26 mouse cellular contexts compared by ENCODE assay signal in the genomic region with DNA sequence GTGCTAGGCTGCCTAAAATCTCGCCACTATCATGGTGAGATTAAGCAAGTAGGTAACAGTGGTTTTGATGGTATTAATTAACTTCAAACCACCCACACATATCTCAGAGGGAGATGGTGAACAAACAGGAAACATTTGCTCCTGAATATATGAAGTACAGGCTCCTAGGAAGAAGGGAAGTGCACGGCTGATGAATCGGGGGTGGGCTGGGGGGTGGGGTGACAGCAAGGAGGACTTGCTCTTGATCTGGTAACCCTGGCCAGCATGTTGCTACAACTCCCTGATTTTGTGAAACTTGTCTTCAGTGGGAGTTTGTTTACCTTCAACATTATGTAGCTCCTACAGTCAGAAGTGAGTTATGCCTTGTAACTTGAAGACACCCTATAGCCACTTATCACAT.
"Had no signal": no experiment of that assay in that cellular context is flagged by ENCODE, and none has a peak within 500 bp of the region (broad histone marks: within the 10 kb centered on the region; RNA-seq: fewer than 3 reads in every experiment).

No protein-coding gene starts in this region.

- H3K9ac ChIP-seq: heart, embryonic 13.5 days; heart, embryonic 15.5 days; hindbrain, embryonic 12.5 days; hindbrain, embryonic 14.5 days; intestine, embryonic 15.5 days; limb, embryonic 13.5 days; limb, embryonic 15.5 days; liver, embryonic 12.5 days; liver, embryonic 14.5 days had no signal

- H3K36me3 ChIP-seq: heart, embryonic 13.5 days; heart, embryonic 15.5 days; hindbrain, embryonic 10.5 days; hindbrain, embryonic 12.5 days; intestine, embryonic 15.5 days; limb, embryonic 13.5 days; limb, embryonic 15.5 days; liver, embryonic 12.5 days had no signal

- H3K9me3 ChIP-seq: heart, embryonic 13.5 days; heart, embryonic 15.5 days; hindbrain, embryonic 10.5 days; hindbrain, embryonic 12.5 days; intestine, embryonic 15.5 days; limb, embryonic 13.5 days; limb, embryonic 15.5 days; liver, embryonic 12.5 days had no signal

- H3K27me3 ChIP-seq: heart, embryonic 13.5 days; heart, embryonic 15.5 days; hindbrain, embryonic 12.5 days; intestine, embryonic 15.5 days; limb, embryonic 13.5 days; limb, embryonic 15.5 days; liver, embryonic 12.5 days had no signal

- H3K4me1 ChIP-seq: heart, embryonic 13.5 days; heart, embryonic 15.5 days; hindbrain, embryonic 10.5 days; hindbrain, embryonic 12.5 days; intestine, embryonic 15.5 days; limb, embryonic 15.5 days; liver, embryonic 12.5 days had no signal

- ATAC-seq: hindbrain, embryonic 16.5 days; inflammation-experienced regulatory T-cells, adult 6 months; intestine, embryonic 15.5 days; intestine, postnatal 0 days; liver, embryonic 12.5 days had no signal

- H3K4me3 ChIP-seq: heart, adult 2 months; heart, embryonic 13.5 days; heart, embryonic 15.5 days; hindbrain, embryonic 10.5 days; hindbrain, embryonic 12.5 days; intestine, embryonic 15.5 days; layer of hippocampus, adult 2 months; left cerebral cortex, adult 2 months; limb, embryonic 13.5 days; limb, embryonic 15.5 days; liver, embryonic 12.5 days had no signal

- H3K27ac ChIP-seq: heart, adult 2 months; heart, embryonic 13.5 days; heart, embryonic 15.5 days; hindbrain, embryonic 10.5 days; hindbrain, embryonic 12.5 days; hindbrain, embryonic 14.5 days; intestine, embryonic 15.5 days; layer of hippocampus, adult 2 months; left cerebral cortex, adult 2 months; limb, embryonic 13.5 days; limb, embryonic 15.5 days; liver, embryonic 12.5 days; liver, embryonic 14.5 days had no signal

- H3K4me2 ChIP-seq: heart, embryonic 11.5 days; heart, embryonic 13.5 days; heart, embryonic 15.5 days; hindbrain, embryonic 12.5 days; hindbrain, embryonic 14.5 days; intestine, embryonic 15.5 days; limb, embryonic 13.5 days; limb, embryonic 15.5 days; liver, embryonic 12.5 days had no signal

- DNase-seq: gastrocnemius, postnatal 14 days; gastrocnemius, postnatal 36 days; heart, adult 2 months; heart, postnatal 14 days; heart, postnatal 4 days; kidney, adult 18-20 months; kidney, adult 9 months; kidney, postnatal 10 days; kidney, postnatal 25 days; kidney, postnatal 4 days had no signal
